Mouse (Mus musculus): ENCODE results near the gene Dlx3.

DNA sequence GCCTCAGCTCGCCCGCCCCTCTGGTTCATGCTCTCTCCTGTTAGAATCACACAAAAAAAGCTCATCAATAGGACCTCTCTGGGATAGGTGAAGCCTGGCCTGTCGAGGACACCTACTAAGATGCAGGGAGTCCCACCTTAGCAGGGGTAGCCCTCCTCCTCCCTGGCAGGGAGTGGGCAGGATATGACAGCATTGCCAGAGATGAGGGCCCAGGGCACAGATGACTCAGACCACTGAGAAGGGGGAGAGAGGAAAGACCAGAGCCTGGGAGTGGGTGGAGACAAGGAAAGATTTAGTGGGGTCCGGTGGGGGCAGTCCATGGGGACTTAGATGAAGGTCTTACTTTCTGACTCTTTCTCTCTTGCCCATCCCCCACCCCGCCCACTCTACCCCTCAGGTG lies 33.7 kb upstream of the Dlx3 start:
- TF ChIP-seq CTCF (IDR thresholded peaks at IDR 0.05; ENCODE audit: low read depth) = no peak
- no peak for TF ChIP-seq EP300 (IDR thresholded peaks at IDR 0.05; ENCODE audit: low read depth)

Measured in heart, postnatal 0 days (tissue).